Mouse (Mus musculus): ENCODE measurements around the gene Zfp672. TPM values are rescaled to one million over a fixed set of nuclear protein-coding genes. Genes with fewer than 3 reads are reported as not detected.
"Not testable (repeated sequence)": the region's sequence is repeated elsewhere in the genome, so short reads cannot be mapped to it uniquely, and the experiment has no call there.

Gene Zfp672
- total RNA-seq (2021) (10 to 100 TPM; 41.9 to 48.7 TPM), polyA plus RNA-seq (2012; rRNA removed) (33.8 and 38.4 TPM in 2 replicates)
- long read RNA-seq, partial matches to known transcripts = 0 of 36 reads
- long read RNA-seq, other reads (novel, unspliced or antisense) = 28 of 36 reads

DNA sequence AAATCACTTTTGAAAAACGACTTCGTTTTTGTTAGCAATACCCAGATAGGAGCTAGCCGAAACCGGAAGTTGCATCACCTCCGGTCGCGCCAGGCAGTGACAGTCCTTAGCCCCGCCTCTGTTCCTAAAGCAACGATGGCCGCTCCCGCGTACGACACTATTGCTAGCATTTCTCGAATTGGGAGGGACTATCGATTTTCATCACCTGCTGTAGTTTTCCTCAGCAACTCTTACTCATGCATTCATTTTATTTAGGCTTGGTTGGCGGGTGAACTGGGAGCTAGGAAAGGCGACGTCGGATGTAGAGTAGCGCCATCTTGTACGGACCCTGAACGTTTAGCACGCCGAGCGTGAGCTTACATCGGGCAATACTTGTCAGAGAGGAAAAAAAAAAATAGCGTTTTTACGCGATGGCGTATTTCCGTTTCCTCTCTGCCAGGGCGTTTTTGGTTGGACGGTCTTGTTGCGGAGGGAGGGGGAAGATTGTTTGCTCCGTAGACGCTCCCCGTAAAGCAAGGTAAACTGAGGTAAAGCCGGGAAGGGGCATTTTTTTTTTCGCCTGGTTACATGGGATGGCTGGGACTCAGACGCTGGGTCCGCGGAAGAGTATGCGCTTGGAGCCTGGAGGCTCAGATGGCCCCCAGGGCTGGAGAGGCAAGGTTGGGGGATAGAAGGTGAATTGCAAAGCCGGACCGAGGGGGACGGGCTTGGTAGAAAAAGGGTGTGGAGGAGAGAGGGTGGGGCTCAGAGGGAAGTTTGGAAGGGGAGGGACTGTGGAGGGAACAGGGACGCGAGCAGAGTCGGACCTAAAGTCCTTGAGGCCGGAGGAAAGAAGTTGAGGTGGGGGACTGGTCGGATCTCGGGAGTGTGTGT lies at the start of gene Zfp672, which contains the start of gene Sh3bp5l:
Zfp672 (minus strand) TSS at position 64 of the 873 bp plus-strand sequence.
Sh3bp5l (plus strand) TSS at position 449 of the 873 bp plus-strand sequence.
- Histone ChIP-seq H3K27ac (peak within 1 kb of the TSS; percentile 93), H3K4me1 (ENCODE audit: control insufficient read depth, insufficient read depth, low read length) (peaks cover 9% of the 10 kb centered on the region), H3K9ac (ENCODE audit: low read depth, low read length) (peak within 1 kb of the TSS; percentile 92), H3K36me3 (ENCODE audit: control insufficient read depth, insufficient read depth, low read length) (peaks cover 8% of the 10 kb centered on the region; the same call in 1 of the 2 replicates), H3K27me3 (ENCODE audit: control insufficient read depth, insufficient read depth, low read length) (no peaks in the 10 kb centered on the region), H3K4me3 (peak within 1 kb of the TSS; percentile 75), H3K79me2 (replicated peaks; ENCODE audit: control insufficient read depth, insufficient read depth, low read length) (peaks cover 3% of the 10 kb centered on the region; the same call in 1 of the 2 replicates)
- WGBS = under 1% methylated on average over 52 of the region's 52 CpGs
- peak; percentile 89 to 92 for DNase-seq
- peak; percentile 83 for TF ChIP-seq POLR2A (IDR thresholded peaks at IDR 0.05; ENCODE audit: insufficient read depth, low read depth, low read length)
- peak; percentile 64; the same call in 1 of the 2 replicates for TF ChIP-seq EP300 (IDR thresholded peaks at IDR 0.05; ENCODE audit: insufficient read depth, low read depth, low read length)
- no peak for TF ChIP-seq CTCF (IDR thresholded peaks at IDR 0.05)
- intact Hi-C loops (cut with DNase I) = no loop called here

DNA sequence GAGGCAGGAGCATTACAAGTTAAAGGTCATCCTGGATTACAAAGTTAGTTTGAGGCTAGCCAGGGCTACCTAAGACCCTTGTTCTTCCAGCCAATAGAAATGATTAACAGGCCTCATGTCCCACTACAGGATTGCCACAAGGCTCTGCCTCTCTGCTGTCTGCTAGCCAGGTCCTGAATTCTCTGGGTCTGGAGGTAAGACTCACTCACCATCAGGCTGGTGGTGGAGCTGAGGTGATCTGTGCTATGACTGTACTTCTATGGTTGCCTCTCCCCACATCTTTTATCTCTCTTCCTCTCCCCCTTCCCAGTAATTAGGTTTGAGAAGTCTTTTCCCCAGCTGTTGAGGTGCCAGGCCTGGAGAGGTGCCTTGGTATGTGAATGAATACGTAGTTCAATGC lies 49.4 kb upstream of the Zfp672 start:
- intact Hi-C loops (cut with DNase I) = no loop called here
- no peaks in the 10 kb centered on the region for H3K79me2 ChIP-seq (replicated peaks; ENCODE audit: control insufficient read depth, insufficient read depth, low read length)
- TF ChIP-seq CTCF (IDR thresholded peaks at IDR 0.05) (no peak), POLR2A (IDR thresholded peaks at IDR 0.05; ENCODE audit: insufficient read depth, low read depth, low read length) (no peak), EP300 (IDR thresholded peaks at IDR 0.05; ENCODE audit: insufficient read depth, low read depth, low read length) (no peak)
- no peak overlapping the region for H3K9ac ChIP-seq (ENCODE audit: low read depth, low read length)
- DNase-seq = no peak
- no peak overlapping the region for H3K27ac ChIP-seq
- H3K4me3 ChIP-seq = no peak overlapping the region
- H3K4me1 ChIP-seq (ENCODE audit: control insufficient read depth, insufficient read depth, low read length) = no peaks in the 10 kb centered on the region
- no peaks in the 10 kb centered on the region for H3K36me3 ChIP-seq (ENCODE audit: control insufficient read depth, insufficient read depth, low read length)
- 0 out of 2 replicates have a peak, but pooled peaks cover 1% of the 10 kb centered on the region for H3K27me3 ChIP-seq (ENCODE audit: control insufficient read depth, insufficient read depth, low read length)
- 93% methylated on average over 1 of the region's 1 CpGs for WGBS

DNA sequence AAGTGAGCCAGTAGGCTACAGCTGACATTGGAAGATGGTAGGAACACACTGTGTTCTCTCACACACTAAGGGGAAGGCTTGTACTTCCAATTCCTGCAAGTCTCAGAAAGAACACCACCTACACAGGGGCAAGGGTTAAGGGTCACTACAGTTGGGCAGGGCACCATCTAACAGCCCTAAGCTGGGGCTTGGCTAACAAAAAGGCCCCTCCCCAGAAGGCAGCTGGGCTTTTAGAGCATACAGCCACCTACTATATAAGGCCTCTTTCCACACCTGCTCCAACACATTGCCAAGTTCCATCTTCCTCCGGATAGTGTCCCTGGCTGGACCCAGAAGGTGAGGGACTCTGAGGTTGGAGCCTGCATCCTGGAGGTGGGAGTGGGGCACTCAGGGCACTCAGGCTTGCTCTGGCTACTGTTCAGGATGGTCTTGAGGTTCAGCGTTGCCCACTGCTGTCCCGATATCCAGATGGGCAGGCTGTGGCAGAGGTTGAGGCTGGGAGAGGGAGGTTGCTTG lies 48.7 kb upstream of the Zfp672 start, which contains the start of gene Lypd8:
Lypd8 (plus strand) TSS at position 281 of the 516 bp plus-strand sequence.
- DNase-seq = no peak
- intact Hi-C loops (cut with DNase I) = no loop called here
- Histone ChIP-seq H3K4me3 (no peak within 1 kb of the TSS), H3K79me2 (replicated peaks; ENCODE audit: control insufficient read depth, insufficient read depth, low read length) (no peaks in the 10 kb centered on the region), H3K9ac (ENCODE audit: low read depth, low read length) (no peak within 1 kb of the TSS), H3K27me3 (ENCODE audit: control insufficient read depth, insufficient read depth, low read length) (0 out of 2 replicates have a peak, but pooled peaks cover 1% of the 10 kb centered on the region), H3K36me3 (ENCODE audit: control insufficient read depth, insufficient read depth, low read length) (no peaks in the 10 kb centered on the region), H3K4me1 (ENCODE audit: control insufficient read depth, insufficient read depth, low read length) (no peaks in the 10 kb centered on the region), H3K27ac (no peak within 1 kb of the TSS)
- WGBS = 79% methylated on average over 3 of the region's 3 CpGs
- TF ChIP-seq EP300 (IDR thresholded peaks at IDR 0.05; ENCODE audit: insufficient read depth, low read depth, low read length) = no peak
- no peak for TF ChIP-seq CTCF (IDR thresholded peaks at IDR 0.05)
- no peak for TF ChIP-seq POLR2A (IDR thresholded peaks at IDR 0.05; ENCODE audit: insufficient read depth, low read depth, low read length)

DNA sequence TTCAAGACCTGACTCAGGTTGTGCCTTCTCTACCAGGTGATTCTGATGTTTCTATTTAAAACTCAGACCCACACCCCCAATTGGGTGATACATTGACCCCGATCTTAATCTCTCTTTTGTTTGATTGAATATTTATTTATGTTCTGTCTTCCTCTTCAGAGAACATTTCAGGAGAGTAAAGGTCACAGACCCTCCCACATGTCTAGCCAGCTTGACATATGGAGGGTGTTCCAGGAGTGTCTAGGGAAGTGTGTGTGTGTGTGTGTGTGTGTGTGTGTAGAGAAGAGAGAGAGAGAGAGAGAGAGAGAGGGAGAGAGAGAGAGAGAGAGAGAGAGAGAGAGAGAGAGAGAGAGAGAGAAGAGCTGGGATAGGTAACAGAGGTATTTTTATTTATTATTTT lies 47.5 kb upstream of the Zfp672 start:
- no peak for DNase-seq
- Histone ChIP-seq H3K4me1 (ENCODE audit: control insufficient read depth, insufficient read depth, low read length) (no peaks in the 10 kb centered on the region), H3K36me3 (ENCODE audit: control insufficient read depth, insufficient read depth, low read length) (no peaks in the 10 kb centered on the region), H3K4me3 (no peak overlapping the region), H3K27ac (no peak overlapping the region), H3K79me2 (replicated peaks; ENCODE audit: control insufficient read depth, insufficient read depth, low read length) (no peaks in the 10 kb centered on the region), H3K9ac (ENCODE audit: low read depth, low read length) (no peak overlapping the region), H3K27me3 (ENCODE audit: control insufficient read depth, insufficient read depth, low read length) (0 out of 2 replicates have a peak, but pooled peaks cover 1% of the 10 kb centered on the region)
- 55% methylated on average over 1 of the region's 1 CpGs for WGBS
- TF ChIP-seq EP300 (IDR thresholded peaks at IDR 0.05; ENCODE audit: insufficient read depth, low read depth, low read length) (no peak), CTCF (IDR thresholded peaks at IDR 0.05) (no peak), POLR2A (IDR thresholded peaks at IDR 0.05; ENCODE audit: insufficient read depth, low read depth, low read length) (no peak)
- intact Hi-C loops (cut with DNase I) = no loop called here

GRCm38 (mm10) chr11:58377273-58377672 lies 47.1 kb upstream of the Zfp672 start:
- Histone ChIP-seq H3K9ac (ENCODE audit: low read depth, low read length) (no peak overlapping the region), H3K27me3 (ENCODE audit: control insufficient read depth, insufficient read depth, low read length) (0 out of 2 replicates have a peak, but pooled peaks cover 1% of the 10 kb centered on the region), H3K27ac (no peak overlapping the region), H3K4me1 (ENCODE audit: control insufficient read depth, insufficient read depth, low read length) (no peaks in the 10 kb centered on the region), H3K4me3 (no peak overlapping the region), H3K79me2 (replicated peaks; ENCODE audit: control insufficient read depth, insufficient read depth, low read length) (no peaks in the 10 kb centered on the region), H3K36me3 (ENCODE audit: control insufficient read depth, insufficient read depth, low read length) (no peaks in the 10 kb centered on the region)
- intact Hi-C loops (cut with DNase I) = no loop called here
- no peak for DNase-seq
- no peak for TF ChIP-seq EP300 (IDR thresholded peaks at IDR 0.05; ENCODE audit: insufficient read depth, low read depth, low read length)
- TF ChIP-seq CTCF (IDR thresholded peaks at IDR 0.05) = no peak
- TF ChIP-seq POLR2A (IDR thresholded peaks at IDR 0.05; ENCODE audit: insufficient read depth, low read depth, low read length) = no peak
- WGBS = 83% methylated on average over 2 of the region's 2 CpGs

DNA sequence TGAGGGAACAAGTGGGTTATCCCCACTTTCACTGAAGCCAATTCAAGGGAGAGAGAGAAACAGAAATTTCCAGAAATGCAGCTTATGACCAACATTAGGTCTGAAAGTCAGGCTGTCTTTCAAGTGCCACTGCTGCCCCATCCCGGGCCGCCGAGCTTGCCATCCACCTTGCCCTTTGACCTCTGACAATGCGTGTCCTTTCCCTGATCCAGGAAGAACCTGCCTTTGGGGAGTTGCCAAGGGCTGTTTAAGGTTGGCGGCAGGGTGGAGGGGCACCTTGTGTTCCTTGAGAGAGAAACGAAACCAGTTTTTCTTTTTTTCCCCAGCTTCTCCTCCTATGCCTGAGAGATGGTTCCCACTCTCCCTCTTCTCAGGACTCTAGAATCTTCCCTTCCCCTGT lies 36.1 kb upstream of the Zfp672 start:
- H3K4me1 ChIP-seq (ENCODE audit: control insufficient read depth, insufficient read depth, low read length); H3K79me2 ChIP-seq (replicated peaks; ENCODE audit: control insufficient read depth, insufficient read depth, low read length); H3K4me3 ChIP-seq; H3K36me3 ChIP-seq (ENCODE audit: control insufficient read depth, insufficient read depth, low read length); H3K27me3 ChIP-seq (ENCODE audit: control insufficient read depth, insufficient read depth, low read length); H3K9ac ChIP-seq (ENCODE audit: low read depth, low read length); H3K27ac ChIP-seq; DNase-seq; intact Hi-C loops (cut with DNase I): not testable (repeated sequence)
- whole genome bisulfite sequencing = no CpG with 5 or more reads among the region's 6 CpGs

Data from heart, adult 2 months (tissue).